Mouse (Mus musculus) gonadal fat pad, adult 2 months (tissue): Measurements from ENCODE around the gene Bzw1. TPM values are rescaled to one million over a fixed set of nuclear protein-coding genes. Genes with fewer than 3 reads are reported as not detected.

Experiments used
- DNase-seq: peaks from one replicate; pipeline ENCODE4 v3.0.0-alpha.2; 2012; ENCODE audit warnings: low read depth
- polyA plus RNA-seq: library from polyadenylated mRNA; depleted of rRNA; stranded (reverse); fragments of >200 nt; gene quantifications from 2 replicates; pipeline ENCODE4 v1.2.3, GENCODE M21; 2012

The Bzw1 gene
- polyA plus RNA-seq, 1 experiment: 30.1 TPM

- DNase-seq: no peak
These were observed 3.5 kb downstream of the Bzw1 start for GRCm38 (mm10) chr1:58396179-58396578.

- DNase-seq: no peak
These were observed 5.0 kb downstream of the Bzw1 start for GRCm38 (mm10) chr1:58397731-58398130.

- no peak for DNase-seq
These were observed 8.7 kb downstream of the Bzw1 start for GRCm38 (mm10) chr1:58401396-58401795.

- no peak for DNase-seq
These were observed 11.0 kb downstream of the Bzw1 start for GRCm38 (mm10) chr1:58403745-58404144.

GRCm38 (mm10) chr1:58407321-58407720, 14.6 kb downstream of the Bzw1 start:
- DNase-seq: no peak

- DNase-seq: no peak
These were observed 15.4 kb downstream of the Bzw1 start for GRCm38 (mm10) chr1:58408141-58408540.

GRCm38 (mm10) chr1:58409553-58410197, 17.0 kb downstream of the Bzw1 start:
- no peak for DNase-seq

GRCm38 (mm10) chr1:58410198-58410588, 17.5 kb downstream of the Bzw1 start:
- DNase-seq: no peak

- no peak for DNase-seq
These were observed 18.1 kb downstream of the Bzw1 start for GRCm38 (mm10) chr1:58410776-58411175.

GRCm38 (mm10) chr1:58415442-58415841, 22.7 kb downstream of the Bzw1 start:
- no peak for DNase-seq

GRCm38 (mm10) chr1:58416048-58416447, 23.4 kb downstream of the Bzw1 start:
- DNase-seq: no peak

GRCm38 (mm10) chr1:58420032-58420431, 27.3 kb downstream of the Bzw1 start:
- no peak for DNase-seq

GRCm38 (mm10) chr1:58420961-58421360, 28.3 kb downstream of the Bzw1 start:
- DNase-seq: no peak

GRCm38 (mm10) chr1:58422879-58423278, 30.2 kb downstream of the Bzw1 start:
- no peak for DNase-seq

- no peak for DNase-seq
These were observed 30.9 kb downstream of the Bzw1 start, which contains the start of gene Clk1 for GRCm38 (mm10) chr1:58423371-58424248. Gene Clk1 (minus strand): TSS chr1:58424066.

- no peak for DNase-seq
These were observed 31.9 kb downstream of the Bzw1 start for GRCm38 (mm10) chr1:58424551-58424950.

- no peak for DNase-seq
These were observed 52.0 kb downstream of the Bzw1 start for GRCm38 (mm10) chr1:58444691-58445090.

- no peak for DNase-seq
These were observed 52.5 kb downstream of the Bzw1 start, which contains the start of the genes Nif3l1 and Ppil3 for GRCm38 (mm10) chr1:58445143-58445722. Gene Nif3l1 (plus strand): TSS chr1:58445151. Gene Ppil3 (minus strand): TSS chr1:58445486.

- DNase-seq: no peak
These were observed 53.2 kb downstream of the Bzw1 start for GRCm38 (mm10) chr1:58445861-58446260.

GRCm38 (mm10) chr1:58447766-58448165, 55.1 kb downstream of the Bzw1 start:
- DNase-seq: no peak

GRCm38 (mm10) chr1:58448396-58448795, 55.7 kb downstream of the Bzw1 start:
- DNase-seq: no peak

GRCm38 (mm10) chr1:58454316-58454715, 61.6 kb downstream of the Bzw1 start:
- DNase-seq: no peak
